Mouse (Mus musculus) heart, embryonic 15.5 days (tissue): ENCODE measurements around the gene Stoml1. TPM values are rescaled to one million over a fixed set of nuclear protein-coding genes. Genes with fewer than 3 reads are reported as not detected.
A peak's percentile ranks its signal among the peaks of the same experiment; 100 is the strongest.

Experiments used
- ATAC-seq: fragments of 200-750 bp; cut with Nextera tagmentation; replicated peaks from 2 replicates; pipeline ENCODE4 v1.8.0; 2017; ENCODE audit warnings: low read depth, moderate TSS enrichment; ENCODE audit not compliant: insufficient number of reproducible peaks, insufficient read depth, low FRiP score
- H3K27ac ChIP-seq: fragments of 300-500 bp; sonication (generic); 2 replicates; pipeline ENCODE4 v1.5.1; 2015; ENCODE audit warnings: mild to moderate bottlenecking, inconsistent platforms
- H3K27me3 ChIP-seq: fragments of 300-500 bp; sonication (generic); 2 replicates; pipeline ENCODE4 v1.6.1; 2015; ENCODE audit warnings: inconsistent platforms
- H3K36me3 ChIP-seq: fragments of 300-500 bp; sonication (generic); 2 replicates; pipeline ENCODE4 v1.6.1; 2015; ENCODE audit warnings: mild to moderate bottlenecking, inconsistent platforms
- H3K4me1 ChIP-seq: fragments of 300-500 bp; sonication (generic); replicated peaks from 2 replicates; pipeline ENCODE4 v1.6.1; 2015; ENCODE audit warnings: inconsistent platforms
- H3K4me2 ChIP-seq: fragments of 300-500 bp; sonication (generic); 2 replicates; pipeline ENCODE4 v1.6.1; 2015; ENCODE audit warnings: inconsistent platforms, mild to moderate bottlenecking, moderate library complexity
- H3K4me3 ChIP-seq: fragments of 300-500 bp; sonication (generic); 2 replicates; pipeline ENCODE4 v1.5.1; 2015; ENCODE audit warnings: mild to moderate bottlenecking, inconsistent platforms
- H3K9ac ChIP-seq: fragments of 300-500 bp; sonication (generic); 2 replicates; pipeline ENCODE4 v1.6.1; 2015; ENCODE audit warnings: mild to moderate bottlenecking, inconsistent platforms
- H3K9me3 ChIP-seq: fragments of 300-500 bp; sonication (generic); replicated peaks from 2 replicates; pipeline ENCODE4 v1.6.1; 2016; ENCODE audit warnings: inconsistent platforms
- WGBS: fragments of 180-500 bp; shearing (Covaris S2); methylation state at CpG from one replicate; pipeline ENCODE4 v1.1.7; 2015; ENCODE audit warnings: mixed read lengths; 5-methylcytosine and 5-hydroxymethylcytosine counted together
- polyA plus RNA-seq: library from polyadenylated mRNA; unstranded; fragments of >200 nt; fragmentation: Nextera tagmentation; extraction: Ambion mirVana; gene quantifications from 2 replicates; pipeline ENCODE4 v1.2.1, GENCODE M21; 2015

The Stoml1 gene
- polyA plus RNA-seq, 1 experiment from 2014 or later: 25.2 TPM

GRCm38 (mm10) chr9:58274626-58275025, 21.7 kb downstream of the Stoml1 start:
- Histone ChIP-seq H3K4me2 (peak overlapping the region; percentile 52), H3K9ac (no peak overlapping the region), H3K27ac (peak overlapping the region; percentile 88), H3K27me3 (no peaks in the 10 kb centered on the region), H3K36me3 (no peaks in the 10 kb centered on the region), H3K4me1 (peaks cover 23% of the 10 kb centered on the region), H3K9me3 (no peaks in the 10 kb centered on the region), H3K4me3 (no peak overlapping the region)
- 29% methylated on average over 3 of the region's 3 CpGs for WGBS
- no peak for ATAC-seq

- peak; percentile 88 for ATAC-seq
- Histone ChIP-seq H3K9ac (peak overlapping the region; percentile 19; the same call in 1 of the 2 replicates), H3K27ac (peak overlapping the region; percentile 88), H3K27me3 (no peaks in the 10 kb centered on the region), H3K4me2 (peak overlapping the region; percentile 52), H3K36me3 (no peaks in the 10 kb centered on the region), H3K9me3 (no peaks in the 10 kb centered on the region), H3K4me1 (peaks cover 28% of the 10 kb centered on the region), H3K4me3 (peak overlapping the region; percentile 7; the same call in 1 of the 2 replicates)
- 6% methylated on average over 8 of the region's 8 CpGs for WGBS
Observed at GRCm38 (mm10) chr9:58275115-58275774, 22.3 kb downstream of the Stoml1 start.

- H3K9me3 ChIP-seq: no peaks in the 10 kb centered on the region
- peaks cover 32% of the 10 kb centered on the region for H3K4me1 ChIP-seq
- H3K27ac ChIP-seq: peak overlapping the region; percentile 88
- H3K4me2 ChIP-seq: peak overlapping the region; percentile 52
- no peaks in the 10 kb centered on the region for H3K36me3 ChIP-seq
- peak overlapping the region; percentile 7; the same call in 1 of the 2 replicates for H3K4me3 ChIP-seq
- peak overlapping the region; percentile 19; the same call in 1 of the 2 replicates for H3K9ac ChIP-seq
- ATAC-seq: no peak
- no peaks in the 10 kb centered on the region for H3K27me3 ChIP-seq
- 72% methylated on average over 3 of the region's 3 CpGs for WGBS
Observed at GRCm38 (mm10) chr9:58275797-58276196, 22.8 kb downstream of the Stoml1 start.

- Histone ChIP-seq H3K4me3 (no peak overlapping the region), H3K27ac (peak overlapping the region; percentile 88; the same call in 1 of the 2 replicates), H3K36me3 (no peaks in the 10 kb centered on the region), H3K27me3 (no peaks in the 10 kb centered on the region), H3K9ac (no peak overlapping the region), H3K4me2 (no peak overlapping the region), H3K9me3 (no peaks in the 10 kb centered on the region), H3K4me1 (peaks cover 32% of the 10 kb centered on the region)
- 72% methylated on average over 5 of the region's 5 CpGs for WGBS
- no peak for ATAC-seq
Observed at GRCm38 (mm10) chr9:58276346-58276745, 23.4 kb downstream of the Stoml1 start.

GRCm38 (mm10) chr9:58278313-58278712, 25.3 kb downstream of the Stoml1 start:
- H3K27ac ChIP-seq: no peak overlapping the region
- H3K4me1 ChIP-seq: peaks cover 39% of the 10 kb centered on the region
- H3K9me3 ChIP-seq: no peaks in the 10 kb centered on the region
- H3K36me3 ChIP-seq: no peaks in the 10 kb centered on the region
- no peak for ATAC-seq
- no peak overlapping the region for H3K4me2 ChIP-seq
- H3K4me3 ChIP-seq: no peak overlapping the region
- no peak overlapping the region for H3K9ac ChIP-seq
- H3K27me3 ChIP-seq: no peaks in the 10 kb centered on the region
- WGBS: 87% methylated on average over 4 of the region's 4 CpGs

GRCm38 (mm10) chr9:58278821-58279723, 26.1 kb downstream of the Stoml1 start:
- Histone ChIP-seq H3K4me1 (peaks cover 43% of the 10 kb centered on the region), H3K27me3 (no peaks in the 10 kb centered on the region), H3K4me3 (no peak overlapping the region), H3K36me3 (no peaks in the 10 kb centered on the region), H3K9me3 (no peaks in the 10 kb centered on the region), H3K9ac (no peak overlapping the region), H3K4me2 (no peak overlapping the region), H3K27ac (no peak overlapping the region)
- 74% methylated on average over 4 of the region's 4 CpGs for WGBS
- ATAC-seq: no peak

- Histone ChIP-seq H3K27me3 (no peaks in the 10 kb centered on the region), H3K4me2 (no peak overlapping the region), H3K9me3 (no peaks in the 10 kb centered on the region), H3K36me3 (no peaks in the 10 kb centered on the region), H3K4me3 (no peak overlapping the region), H3K4me1 (peaks cover 36% of the 10 kb centered on the region), H3K9ac (no peak overlapping the region), H3K27ac (no peak overlapping the region)
- 44% methylated on average over 5 of the region's 5 CpGs for WGBS
- ATAC-seq: no peak
Observed at GRCm38 (mm10) chr9:58279780-58280179, 26.8 kb downstream of the Stoml1 start.

GRCm38 (mm10) chr9:58280259-58281109, 27.5 kb downstream of the Stoml1 start:
- H3K27me3 ChIP-seq: no peaks in the 10 kb centered on the region
- no peaks in the 10 kb centered on the region for H3K36me3 ChIP-seq
- H3K4me1 ChIP-seq: peaks cover 28% of the 10 kb centered on the region
- no peak overlapping the region for H3K4me3 ChIP-seq
- 0 out of 2 replicates have a peak, but pooled peaks have one; percentile 36 for ATAC-seq
- no peaks in the 10 kb centered on the region for H3K9me3 ChIP-seq
- peak overlapping the region; percentile 3; the same call in 1 of the 2 replicates for H3K4me2 ChIP-seq
- 38% methylated on average over 9 of the region's 9 CpGs for WGBS
- no peak overlapping the region for H3K9ac ChIP-seq
- no peak overlapping the region for H3K27ac ChIP-seq

- WGBS: 63% methylated on average over 3 of the region's 3 CpGs
- no peak for ATAC-seq
- no peak overlapping the region for H3K4me2 ChIP-seq
- no peak overlapping the region for H3K27ac ChIP-seq
- no peaks in the 10 kb centered on the region for H3K36me3 ChIP-seq
- no peak overlapping the region for H3K4me3 ChIP-seq
- H3K9me3 ChIP-seq: no peaks in the 10 kb centered on the region
- no peaks in the 10 kb centered on the region for H3K27me3 ChIP-seq
- peaks cover 24% of the 10 kb centered on the region for H3K4me1 ChIP-seq
- H3K9ac ChIP-seq: no peak overlapping the region
Observed at GRCm38 (mm10) chr9:58281597-58281996, 28.6 kb downstream of the Stoml1 start.

- no peak for ATAC-seq
- Histone ChIP-seq H3K4me3 (no peak overlapping the region), H3K4me2 (no peak overlapping the region), H3K36me3 (no peaks in the 10 kb centered on the region), H3K9me3 (no peaks in the 10 kb centered on the region), H3K27ac (peak overlapping the region; percentile 48), H3K27me3 (no peaks in the 10 kb centered on the region), H3K4me1 (peaks cover 24% of the 10 kb centered on the region), H3K9ac (no peak overlapping the region)
- 46% methylated on average over 7 of the region's 7 CpGs for WGBS
Observed at GRCm38 (mm10) chr9:58283431-58283830, 30.5 kb downstream of the Stoml1 start.

- Histone ChIP-seq H3K9ac (no peak overlapping the region), H3K4me2 (no peak overlapping the region)
Observed at GRCm38 (mm10) chr9:58289090-58289489, 36.1 kb downstream of the Stoml1 start.

More at GRCm38 (mm10) chr9:58289090-58289489, 36.1 kb downstream of the Stoml1 start:
- Histone ChIP-seq H3K27ac (no peak overlapping the region), H3K36me3 (peaks cover 5% of the 10 kb centered on the region; the same call in 1 of the 2 replicates), H3K9me3 (no peaks in the 10 kb centered on the region), H3K27me3 (no peaks in the 10 kb centered on the region), H3K4me3 (no peak overlapping the region), H3K4me1 (no peaks in the 10 kb centered on the region)
- WGBS: 76% methylated on average over 1 of the region's 1 CpGs
- no peak for ATAC-seq
